Mouse (Mus musculus): ENCODE results near the gene Ctxn2.
"Not testable (repeated sequence)": the region's sequence is repeated elsewhere in the genome, so short reads cannot be mapped to it uniquely, and the experiment has no call there.

Ctxn2 gene

DNA sequence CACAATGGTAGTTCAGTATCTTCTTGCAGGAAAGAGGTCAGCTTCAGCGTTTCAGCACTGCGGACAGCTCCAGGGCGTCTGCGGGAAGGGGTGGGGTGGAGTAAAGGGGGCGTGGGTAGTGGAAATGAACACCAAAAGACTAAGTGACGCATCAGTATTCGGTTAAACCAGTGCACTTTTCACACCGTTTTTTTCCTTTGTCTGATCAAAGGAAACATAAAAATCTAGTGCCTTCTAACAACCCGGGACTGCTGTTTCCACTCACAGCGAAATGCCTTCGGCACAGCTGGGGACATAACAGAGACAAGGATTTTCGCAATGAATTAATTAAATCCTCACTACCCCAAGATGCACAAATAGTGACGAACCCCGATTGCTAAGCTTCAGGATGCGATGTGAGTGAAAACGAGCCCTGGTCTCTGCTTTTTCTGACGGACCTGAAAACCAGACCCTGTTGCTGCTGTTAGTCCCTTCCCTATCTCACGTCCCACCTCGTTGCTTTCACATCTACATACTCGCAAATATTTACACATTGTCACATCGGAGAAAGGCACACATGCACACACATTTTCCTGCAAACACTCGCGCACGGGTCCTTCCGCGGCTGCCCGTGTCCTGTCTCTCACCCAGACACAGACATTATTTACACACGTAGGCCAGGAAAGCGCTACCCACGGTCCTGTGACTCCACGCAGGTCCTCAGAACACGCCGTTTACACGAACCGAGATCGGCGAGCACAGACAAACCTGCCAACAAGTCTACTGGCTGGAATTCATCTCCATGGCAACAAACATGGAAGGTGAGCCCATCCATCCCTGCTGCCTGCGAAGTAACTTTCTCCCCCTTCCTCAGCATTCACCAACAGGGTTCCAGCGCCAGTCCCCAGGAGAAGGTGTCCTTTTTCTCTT, at the start of gene Ctxn2:
Ctxn2 (plus strand) TSS at position 790 of the 909 bp plus-strand sequence.
- DNase-seq (ENCODE audit: low spot score in 2 of 2), result peak; percentile 56 to 65

DNA sequence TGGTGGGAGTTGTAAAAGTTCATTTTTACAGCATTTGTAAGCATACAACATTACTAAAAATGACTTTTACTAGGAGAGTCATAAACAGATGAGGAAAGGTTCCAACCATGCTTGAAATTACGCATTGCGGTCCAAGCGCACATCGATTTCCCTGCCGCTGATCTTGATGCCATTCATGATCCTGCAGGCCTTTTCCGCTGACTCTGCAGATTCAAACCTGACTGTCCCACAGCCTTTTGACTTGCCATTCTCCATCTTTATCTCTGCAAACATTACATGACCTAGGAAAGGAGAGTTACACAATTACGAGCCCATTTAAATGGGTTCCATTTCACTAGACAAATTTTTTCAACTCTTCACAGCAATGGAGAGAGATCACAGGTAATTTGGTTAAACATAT, 47.7 kb upstream of the Ctxn2 start:
- no peak for DNase-seq (ENCODE audit: low spot score in 2 of 2)

DNA sequence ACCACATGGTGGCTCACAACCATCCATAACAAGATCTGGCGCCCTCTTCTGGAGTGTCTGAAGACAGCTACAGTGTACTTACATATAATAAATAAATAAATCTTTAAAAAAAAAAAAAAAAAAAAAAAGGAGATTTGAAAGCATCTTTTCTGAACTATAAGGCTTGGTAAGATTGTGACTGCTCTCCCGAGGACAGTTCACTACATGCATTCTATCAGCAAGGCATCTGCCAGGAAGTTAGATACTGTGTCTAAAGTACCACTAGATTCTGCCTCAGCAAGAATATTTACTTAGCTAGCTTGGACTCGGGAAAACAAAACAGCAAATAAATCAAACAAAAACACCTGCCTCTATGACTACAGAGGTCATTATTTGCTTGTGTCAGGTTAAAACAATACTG, 44.4 kb upstream of the Ctxn2 start:
- not testable (repeated sequence) for DNase-seq (ENCODE audit: low spot score in 2 of 2)

DNA sequence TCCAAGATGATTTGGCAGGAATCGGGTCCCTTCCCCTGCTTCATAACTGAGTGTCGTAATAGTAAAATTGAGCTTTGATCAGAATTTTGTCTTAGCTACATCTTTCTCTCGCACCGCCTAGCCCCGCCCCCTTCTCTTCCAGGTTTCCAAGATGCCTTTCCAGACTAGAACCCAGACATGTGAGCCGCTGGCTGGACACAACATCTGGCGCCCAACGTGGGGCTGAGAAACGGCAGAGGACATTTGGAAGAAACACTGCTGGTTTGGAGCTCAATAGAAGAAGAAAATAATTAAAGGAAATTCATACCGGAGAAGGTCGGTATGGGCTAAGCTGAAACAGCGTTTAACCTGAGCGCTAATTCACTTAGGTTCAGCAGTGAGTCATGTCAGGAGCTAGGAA, 32.0 kb upstream of the Ctxn2 start:
- DNase-seq (ENCODE audit: low spot score in 2 of 2), result not testable (repeated sequence)

DNA sequence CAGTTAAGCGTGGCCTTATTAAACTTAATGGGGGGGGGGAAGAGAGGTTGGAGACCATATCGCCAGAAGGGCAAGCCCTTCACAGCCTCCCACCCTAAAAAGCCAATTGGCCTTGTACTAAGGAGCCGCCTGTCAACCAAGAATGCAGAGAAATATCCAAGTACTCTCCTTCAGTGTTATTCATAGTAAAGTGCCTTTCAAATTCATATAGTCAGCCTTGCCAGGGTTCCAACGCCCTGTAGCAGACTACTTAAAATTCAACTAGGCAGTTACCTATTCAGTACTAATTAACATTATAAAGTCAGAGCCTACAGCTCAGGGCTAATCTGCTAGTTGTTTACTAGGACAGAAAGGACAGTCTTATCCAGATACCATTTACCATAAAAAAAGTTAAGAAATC, 30.0 kb upstream of the Ctxn2 start:
- not testable (repeated sequence) for DNase-seq (ENCODE audit: low spot score in 2 of 2)

DNA sequence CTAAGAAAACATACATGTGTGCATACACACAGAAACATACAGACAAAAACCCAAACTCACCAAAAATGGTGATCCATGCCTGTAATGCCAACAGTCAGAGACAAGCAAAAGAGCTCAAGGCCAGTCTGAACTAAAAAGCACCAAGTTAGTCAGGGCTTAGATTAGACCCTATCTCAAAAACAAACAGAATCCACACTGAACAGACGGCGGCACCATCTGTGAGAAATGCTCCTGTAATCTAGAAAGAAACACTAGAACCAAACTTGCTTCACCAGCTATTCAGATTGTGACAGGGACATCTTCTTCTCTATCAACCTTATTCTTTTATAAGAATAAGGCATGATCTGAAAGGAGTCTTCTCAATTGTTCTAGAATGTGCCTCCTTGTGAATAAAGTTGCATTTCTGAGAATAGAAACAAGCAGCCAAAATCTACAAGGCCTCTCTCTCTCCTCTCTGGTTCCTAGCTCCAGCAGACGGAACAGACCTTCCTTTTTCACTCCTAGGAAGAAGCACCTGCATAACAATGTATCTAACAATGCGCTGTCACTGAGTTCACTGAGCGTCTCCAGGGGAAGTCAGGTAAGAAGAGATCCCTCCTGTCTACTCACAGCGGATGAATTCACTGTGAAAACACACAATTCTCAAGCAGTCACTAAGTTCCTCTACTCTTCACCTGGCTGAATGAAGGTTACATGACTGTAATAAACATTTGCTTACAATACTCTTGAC, 16.9 kb upstream of the Ctxn2 start:
- peak; percentile 28 to 63 for DNase-seq (ENCODE audit: low spot score in 2 of 2)

DNA sequence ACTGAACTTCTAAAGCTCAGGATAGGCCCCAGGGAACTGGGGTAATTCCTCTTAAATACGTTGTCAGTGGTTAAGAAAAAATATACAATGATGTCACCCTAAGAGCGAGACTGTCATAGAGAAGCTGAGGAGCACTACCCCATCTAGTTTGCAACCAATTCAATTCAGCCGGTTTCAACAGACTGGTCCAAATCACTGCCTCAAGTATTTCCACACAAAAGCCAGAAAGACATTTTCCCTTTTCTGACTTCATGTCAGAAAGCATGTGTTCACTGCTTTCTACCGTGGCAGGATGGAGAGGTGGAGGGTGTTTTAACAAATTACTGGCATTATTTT, 14.2 kb upstream of the Ctxn2 start:
- no peak for DNase-seq (ENCODE audit: low spot score in 2 of 2)

DNA sequence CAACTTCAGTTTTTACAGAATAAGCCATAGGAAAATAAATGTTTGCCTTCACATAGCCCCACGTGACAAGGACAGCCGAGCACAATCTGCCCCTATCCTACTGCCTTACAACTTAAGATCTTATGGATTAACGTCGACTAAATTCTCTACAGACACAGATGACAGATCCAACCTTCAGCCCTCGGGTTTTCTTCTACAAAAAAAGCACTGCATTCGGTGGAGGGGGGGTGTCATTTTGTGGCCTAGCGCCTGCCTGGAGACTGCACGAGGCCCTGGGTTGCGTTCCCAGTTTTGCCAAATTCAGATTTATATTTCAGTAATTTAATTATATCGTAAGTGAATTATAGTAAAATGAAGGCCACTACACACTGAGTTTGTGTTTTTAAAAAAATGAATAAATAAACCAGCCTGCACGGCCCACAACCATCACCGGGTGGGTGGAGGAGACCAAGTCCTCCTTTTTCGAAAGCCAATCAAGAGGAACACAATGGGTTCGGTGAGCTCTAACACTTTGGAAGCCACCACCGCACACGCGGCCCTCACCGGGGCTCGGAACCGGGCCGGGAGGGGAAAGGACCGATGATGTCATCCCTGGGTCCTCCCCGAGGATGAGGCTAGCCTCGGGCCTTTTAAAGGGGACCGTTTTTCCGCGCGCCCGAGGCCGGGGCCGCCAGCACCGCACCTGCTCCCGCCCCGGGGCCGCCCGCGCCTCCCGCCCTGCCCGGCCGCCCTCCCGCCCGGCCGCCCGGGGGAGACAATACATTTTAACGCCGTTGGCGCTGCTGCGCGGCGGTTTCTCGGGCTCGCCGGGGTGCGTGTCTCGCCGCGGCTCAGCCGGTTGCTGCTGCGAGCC, 13.6 kb upstream of the Ctxn2 start:
- DNase-seq (ENCODE audit: low spot score in 2 of 2), result peak; percentile 51 to 54

DNA sequence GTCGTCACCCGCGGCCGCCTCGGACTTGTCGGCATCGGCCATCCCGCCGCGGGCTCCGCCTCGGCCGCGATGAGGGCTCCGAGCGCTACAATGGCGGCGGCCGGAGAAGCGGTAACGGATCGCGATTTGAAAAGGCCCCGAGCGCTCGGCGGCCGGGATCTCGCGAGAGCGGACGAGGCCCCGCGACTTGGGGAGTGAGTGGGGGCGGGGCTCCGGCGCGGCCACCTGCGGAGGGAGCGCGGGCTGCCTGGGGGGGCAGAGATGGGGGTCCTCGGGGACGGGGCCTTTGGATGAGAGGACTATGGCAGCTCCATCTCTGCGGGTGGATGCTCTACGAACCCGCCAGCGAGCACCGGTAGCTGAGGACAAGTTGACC, 13.0 kb upstream of the Ctxn2 start, which contains the start of gene Myef2:
Myef2 (minus strand) TSS at position 185 of the 376 bp plus-strand sequence.
- DNase-seq (ENCODE audit: low spot score in 2 of 2), result peak; percentile 73 to 76

DNA sequence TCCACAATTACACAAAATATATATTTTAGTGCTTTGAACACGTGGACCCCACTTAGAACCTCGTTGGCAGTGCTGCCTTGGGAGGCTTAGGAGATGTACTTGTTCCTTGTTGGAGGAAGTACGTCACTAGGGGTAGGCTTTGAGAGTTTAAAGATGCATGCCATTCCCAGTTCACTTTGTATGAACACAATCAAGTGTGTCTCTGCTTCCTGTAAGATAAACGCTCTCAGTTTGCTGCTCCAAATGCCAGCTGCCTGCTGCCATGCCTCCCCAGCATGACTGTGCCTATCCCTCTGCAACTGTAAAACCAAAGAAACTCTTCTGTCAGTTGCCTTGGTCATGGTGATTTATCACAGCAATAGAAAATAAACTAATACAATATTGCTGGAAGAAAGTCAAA, 10.7 kb upstream of the Ctxn2 start:
- DNase-seq (ENCODE audit: low spot score in 2 of 2), result no peak

DNA sequence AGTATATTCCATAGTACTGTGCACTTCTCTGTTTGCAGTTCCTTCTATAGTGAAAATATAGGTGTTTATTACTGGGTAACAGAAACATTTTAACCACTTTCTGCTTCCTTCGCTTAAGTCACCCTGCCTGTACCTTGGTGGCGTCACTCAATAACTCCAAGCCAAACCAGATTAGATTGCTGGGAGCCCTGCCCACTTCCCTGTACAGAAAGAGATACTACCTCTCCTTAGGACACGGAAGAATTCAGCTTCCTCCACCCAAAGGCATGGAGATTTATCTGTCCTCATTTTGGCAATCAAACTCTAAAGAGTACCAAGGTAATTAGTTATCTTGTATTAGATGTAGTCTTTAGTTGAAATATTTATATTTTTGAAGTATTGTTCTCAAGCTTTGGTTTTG, 9.7 kb upstream of the Ctxn2 start:
- no peak for DNase-seq (ENCODE audit: low spot score in 2 of 2)

DNA sequence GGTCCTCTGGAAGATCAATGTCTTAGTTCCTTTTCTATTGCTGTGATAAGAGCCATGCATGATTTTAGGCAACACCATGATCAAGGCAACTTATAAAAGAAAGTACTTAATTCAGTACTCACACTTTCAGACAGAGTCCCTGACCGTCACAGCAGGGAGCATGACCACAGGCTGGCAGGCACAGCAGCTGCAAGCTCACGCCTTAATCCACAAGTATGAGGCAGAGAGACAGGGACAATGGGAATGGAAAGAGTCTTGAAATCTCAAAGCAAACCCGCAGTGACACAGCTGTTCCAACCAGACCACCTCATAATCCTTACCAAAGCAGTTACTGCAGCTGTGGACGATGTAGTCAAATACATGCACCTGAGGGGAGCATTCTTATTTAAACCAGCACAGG, 2.4 kb upstream of the Ctxn2 start:
- no peak for DNase-seq (ENCODE audit: low spot score in 2 of 2)

DNA sequence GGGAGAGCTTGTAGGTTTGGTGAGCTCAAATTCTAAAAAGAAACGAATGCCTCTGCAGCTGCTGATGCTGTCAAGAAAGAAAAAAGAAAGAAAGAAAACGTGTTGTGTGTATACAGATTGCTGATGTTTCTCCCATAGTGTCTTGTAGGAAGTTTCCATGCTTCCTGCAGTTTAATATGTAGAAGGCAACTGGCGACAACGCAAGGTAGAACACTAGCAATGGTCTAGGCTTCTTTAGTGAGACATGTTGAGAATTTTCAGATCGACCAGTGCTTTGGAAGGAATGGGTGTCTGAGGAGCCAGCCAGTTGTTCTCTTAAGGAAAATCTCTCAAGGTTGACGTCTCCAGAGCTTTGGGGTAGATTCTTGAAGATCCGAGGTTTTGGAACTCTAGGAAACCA, 354 bp downstream of the Ctxn2 start:
- no peak for DNase-seq (ENCODE audit: low spot score in 2 of 2)

DNA sequence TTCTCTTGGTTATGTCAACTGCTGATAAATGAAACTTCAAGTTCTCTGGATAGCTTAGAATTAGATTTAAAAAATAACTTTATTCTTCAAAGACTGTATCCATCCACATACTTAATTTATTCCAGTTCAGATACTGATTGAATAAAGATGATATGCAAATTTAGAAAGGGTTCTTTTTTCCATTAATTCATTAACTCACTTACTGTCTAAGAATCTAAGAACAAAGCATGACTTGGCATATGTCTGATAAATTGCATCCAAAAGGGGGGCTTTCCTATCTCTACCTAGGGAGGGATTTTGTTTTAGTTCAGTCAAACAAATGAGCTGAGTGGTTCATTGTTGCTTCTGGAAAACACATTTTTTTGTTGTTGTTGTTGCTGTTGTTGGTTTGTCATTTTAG, 5.8 kb downstream of the Ctxn2 start:
- no peak for DNase-seq (ENCODE audit: low spot score in 2 of 2)

DNA sequence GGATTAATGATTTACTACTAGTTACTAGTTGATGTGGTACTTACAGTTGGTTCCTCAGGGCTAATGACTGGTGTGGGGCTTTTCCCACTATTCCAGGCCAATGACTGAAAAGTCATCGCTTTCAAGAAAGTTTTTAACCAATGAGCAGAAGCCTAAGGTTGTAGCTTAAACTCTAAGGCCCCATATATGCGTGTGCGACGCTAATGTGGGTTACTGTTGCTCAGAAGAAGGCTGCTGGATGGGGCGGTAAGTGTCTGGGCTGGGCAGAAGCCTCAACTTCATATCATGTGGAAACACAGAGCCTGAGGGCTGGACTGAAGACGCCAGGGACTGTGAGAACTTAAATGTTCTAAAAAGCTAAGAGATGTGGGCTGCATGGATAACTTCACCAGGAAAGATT, 15.9 kb downstream of the Ctxn2 start, which contains the start of gene Slc12a1:
Slc12a1 (plus strand) TSS at position 118 of the 400 bp plus-strand sequence.
- DNase-seq (ENCODE audit: low spot score in 2 of 2), result no peak

DNA sequence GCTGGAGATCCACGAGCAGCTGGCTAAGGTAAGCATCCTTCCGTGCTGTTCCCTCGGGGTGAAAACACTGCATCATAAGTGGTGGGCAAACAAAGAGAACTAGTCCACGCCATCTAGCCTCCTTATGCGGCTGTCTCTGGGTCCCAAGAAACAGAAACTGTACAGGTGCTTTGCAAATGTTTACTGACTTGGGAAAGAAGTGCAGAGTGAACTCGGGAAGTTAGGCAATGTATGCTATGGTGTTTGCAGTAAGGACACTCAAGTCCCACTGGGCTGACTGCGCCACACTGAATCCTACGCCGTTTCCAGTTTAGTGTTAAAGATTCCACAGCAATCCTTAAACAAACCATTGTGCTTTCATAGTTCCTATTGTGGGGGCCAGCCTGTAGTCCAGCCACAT, 17.8 kb downstream of the Ctxn2 start:
- DNase-seq (ENCODE audit: low spot score in 2 of 2), result no peak

DNA sequence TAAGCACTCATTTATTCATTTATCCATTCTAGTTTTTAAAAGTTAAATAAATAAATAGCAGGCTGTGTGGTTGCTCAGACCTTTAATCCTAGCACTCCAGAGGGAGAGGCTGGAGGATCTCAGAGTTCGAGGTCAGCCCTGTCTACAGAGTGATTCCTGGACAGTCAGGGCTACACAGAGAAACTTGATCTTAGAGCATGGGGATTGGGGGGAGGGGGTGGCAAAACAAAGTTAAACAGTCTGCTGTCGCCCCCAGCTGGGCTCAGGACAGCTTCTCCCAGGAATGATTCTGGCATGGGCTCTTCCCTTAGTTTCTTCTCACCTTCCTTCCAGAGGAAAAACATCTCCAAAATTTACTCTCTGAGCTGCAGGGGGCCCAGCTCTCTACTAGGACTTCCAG, 19.0 kb downstream of the Ctxn2 start:
- DNase-seq (ENCODE audit: low spot score in 2 of 2), result no peak

DNA sequence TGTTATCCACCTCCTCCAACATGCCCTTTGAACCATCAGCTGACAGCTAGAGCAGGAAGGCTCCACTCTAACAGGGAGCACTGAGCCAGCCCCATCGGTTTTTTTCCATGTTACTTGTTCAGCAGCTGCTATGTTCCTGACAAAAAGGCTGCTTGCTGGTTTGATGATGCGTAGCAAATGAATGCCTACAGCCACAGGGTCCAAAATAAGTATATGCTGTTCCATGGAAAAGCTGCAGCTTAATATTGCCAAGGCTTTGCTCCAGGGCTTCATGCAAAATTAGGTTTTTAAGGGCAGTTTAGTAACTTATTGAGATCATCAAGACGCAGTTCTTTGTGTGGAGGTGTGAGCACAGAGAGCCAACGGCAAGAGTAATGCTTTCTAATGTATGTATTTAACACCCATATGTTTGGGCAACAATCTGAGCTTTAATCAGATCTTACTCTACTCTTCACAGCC, 25.5 kb downstream of the Ctxn2 start:
- DNase-seq (ENCODE audit: low spot score in 2 of 2), result no peak

DNA sequence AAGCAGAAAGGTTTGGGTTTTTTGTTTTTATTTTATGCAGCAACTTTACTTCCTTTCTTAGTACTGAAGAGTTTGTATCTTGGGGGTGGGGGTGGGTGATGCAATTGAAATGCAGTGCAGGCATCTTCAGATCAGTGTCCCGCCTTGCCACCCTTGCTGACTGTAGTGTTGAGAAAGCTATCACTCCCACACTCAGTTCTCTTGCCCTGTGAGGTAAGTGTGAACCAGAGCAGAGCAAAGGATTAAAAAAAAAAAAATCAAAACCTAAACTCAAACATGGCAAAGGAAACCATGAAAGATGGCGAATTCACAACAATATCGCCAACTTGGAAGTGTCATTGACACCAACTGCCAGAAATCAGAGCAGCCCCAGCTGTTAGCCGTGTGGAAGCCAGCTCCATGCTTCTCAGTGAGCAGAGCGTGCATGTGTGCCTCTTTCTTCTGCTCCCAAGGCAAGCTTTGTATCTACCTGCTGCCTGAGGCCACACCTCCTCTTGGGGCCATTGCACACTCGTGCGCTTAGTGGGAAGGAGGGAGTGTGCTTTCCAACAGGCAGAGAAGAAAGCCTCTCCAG, 41.8 kb downstream of the Ctxn2 start:
- DNase-seq (ENCODE audit: low spot score in 2 of 2), result peak in 1 of 2 experiments; percentile 47

DNA sequence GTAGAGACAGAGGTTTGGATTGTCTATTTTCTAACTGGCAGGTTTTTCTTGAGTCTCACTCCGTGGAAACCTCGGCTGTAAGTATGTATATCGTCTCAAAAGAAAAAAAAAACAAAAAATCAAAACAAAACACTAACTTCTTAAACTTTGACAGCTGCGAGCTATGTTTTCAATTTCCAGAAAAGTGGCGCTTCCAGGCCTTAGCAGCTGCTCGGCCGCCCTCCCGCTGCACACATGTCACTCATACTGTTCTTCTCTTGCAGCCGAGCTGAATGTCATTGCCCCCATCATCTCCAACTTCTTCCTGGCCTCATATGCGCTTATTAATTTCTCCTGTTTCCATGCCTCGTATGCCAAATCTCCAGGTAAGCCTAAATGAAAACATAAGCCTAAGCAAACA, 51.4 kb downstream of the Ctxn2 start:
- no peak for DNase-seq (ENCODE audit: low spot score in 2 of 2)

DNA sequence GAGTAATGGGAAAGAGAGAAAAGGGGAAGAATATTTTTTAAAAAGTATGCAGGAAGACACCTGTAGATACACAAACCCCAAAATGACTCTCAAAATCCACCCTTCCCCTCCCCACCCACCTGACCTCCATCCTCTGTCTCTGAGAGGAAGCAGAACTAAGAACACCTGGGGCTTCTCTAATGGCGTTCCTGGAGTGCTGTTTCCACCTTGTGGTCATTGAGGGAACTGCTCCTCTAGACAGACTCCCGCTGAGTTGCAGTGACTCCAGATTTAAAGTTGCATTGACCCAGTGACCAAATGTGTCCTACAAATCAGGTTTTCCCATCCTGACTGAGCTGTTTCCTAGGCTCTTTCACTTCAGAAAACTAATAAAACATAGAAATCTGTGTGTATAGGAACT, 52.7 kb downstream of the Ctxn2 start:
- DNase-seq (ENCODE audit: low spot score in 2 of 2), result peak; percentile 58 to 74

DNA sequence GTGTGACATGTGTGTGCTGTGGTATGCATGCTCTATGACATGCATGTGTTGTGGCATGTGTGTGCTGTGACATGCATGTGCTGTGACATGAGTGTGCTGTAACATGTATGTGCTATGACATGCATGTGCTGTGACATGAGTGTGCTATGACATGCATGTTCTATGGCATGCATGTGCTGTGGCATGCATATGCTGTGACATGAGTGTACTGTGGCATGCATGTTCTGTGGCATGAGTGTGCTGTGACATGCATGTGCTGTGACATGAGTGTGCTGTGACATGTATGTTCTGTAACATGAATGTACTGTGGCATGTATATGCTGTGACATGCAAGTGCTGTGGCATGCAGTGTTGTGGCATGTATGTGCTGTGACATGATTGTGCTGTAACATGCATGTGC, 56.4 kb downstream of the Ctxn2 start:
- DNase-seq (ENCODE audit: low spot score in 2 of 2), result no peak

Measured in frontal cortex, postnatal 36 days (tissue).